Mouse (Mus musculus) cortical plate, adult 2 months (tissue): Measurements from ENCODE around the gene Gm26661. TPM values are rescaled to one million over a fixed set of nuclear protein-coding genes. Genes with fewer than 3 reads are reported as not detected.

Source experiments
- H3K27ac ChIP-seq: fragments of 200-500 bp; 2 replicates; pipeline ENCODE4 v1.5.1; 2012; ENCODE audit warnings: low read length, control low read depth, inconsistent platforms; ENCODE audit not compliant: insufficient read depth
- H3K4me1 ChIP-seq: fragments of 200-500 bp; 2 replicates; pipeline ENCODE4 v1.6.1; 2011; ENCODE audit warnings: low read length; ENCODE audit not compliant: control insufficient read depth, insufficient read depth
- H3K4me3 ChIP-seq: fragments of 200-500 bp; 2 replicates; pipeline ENCODE4 v1.5.1; 2011; ENCODE audit warnings: mild to moderate bottlenecking, low read length, control low read depth; ENCODE audit not compliant: insufficient read depth
- CTCF ChIP-seq: fragments of 200-500 bp; IDR thresholded peaks from 2 replicates; pipeline ENCODE4 v1.5.1; 2011; ENCODE audit warnings: mild to moderate bottlenecking, control low read depth, low read length; ENCODE audit not compliant: insufficient read depth; ENCODE audit errors: extremely low read depth
- POLR2A ChIP-seq: fragments of 200-500 bp; IDR thresholded peaks from 2 replicates; pipeline ENCODE4 v1.6.1; 2011; ENCODE audit warnings: mild to moderate bottlenecking, low read length, control low read depth; ENCODE audit not compliant: insufficient read depth; ENCODE audit errors: extremely low read depth
- polyA plus RNA-seq: library from polyadenylated mRNA; depleted of rRNA; stranded (reverse); fragments of >200 nt; gene quantifications from 2 replicates; pipeline ENCODE4 v1.2.3, GENCODE M21; 2012; rRNA removed

The Gm26661 gene
- polyA plus RNA-seq, 1 experiment, result not detected

DNA sequence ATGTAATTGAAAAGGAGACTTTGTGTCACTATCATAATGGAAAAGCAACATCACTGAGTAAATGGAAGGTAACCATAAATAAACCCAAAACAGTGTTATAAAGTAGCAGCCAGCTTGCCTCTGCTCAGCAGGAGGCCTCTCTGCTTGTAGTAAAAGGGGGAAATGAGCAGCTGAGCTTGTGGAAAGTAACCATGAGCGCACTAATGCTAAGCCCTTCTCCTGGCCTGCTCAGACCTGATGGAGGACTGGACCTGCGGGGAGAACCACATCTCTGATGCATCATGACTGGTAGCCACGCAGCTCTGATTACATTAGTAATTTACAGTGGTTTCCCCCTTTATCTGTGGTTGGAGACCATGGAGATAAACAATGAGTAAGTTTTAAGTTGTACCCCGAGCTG is 42.1 kb downstream of the Gm26661 start:
- Histone ChIP-seq H3K4me1 (peaks cover 2% of the 10 kb centered on the region; the same call in 1 of the 2 replicates), H3K27ac (no peak overlapping the region), H3K4me3 (no peak overlapping the region)
- TF ChIP-seq POLR2A (no peak), CTCF (no peak)

- H3K4me1 ChIP-seq, result peaks cover 2% of the 10 kb centered on the region
- TF ChIP-seq CTCF (no peak), POLR2A (no peak)
- no peak overlapping the region for H3K27ac ChIP-seq
- no peak overlapping the region for H3K4me3 ChIP-seq
Observed at GRCm38 (mm10) chr14:7838564-7839089, 47.2 kb downstream of the Gm26661 start.

DNA sequence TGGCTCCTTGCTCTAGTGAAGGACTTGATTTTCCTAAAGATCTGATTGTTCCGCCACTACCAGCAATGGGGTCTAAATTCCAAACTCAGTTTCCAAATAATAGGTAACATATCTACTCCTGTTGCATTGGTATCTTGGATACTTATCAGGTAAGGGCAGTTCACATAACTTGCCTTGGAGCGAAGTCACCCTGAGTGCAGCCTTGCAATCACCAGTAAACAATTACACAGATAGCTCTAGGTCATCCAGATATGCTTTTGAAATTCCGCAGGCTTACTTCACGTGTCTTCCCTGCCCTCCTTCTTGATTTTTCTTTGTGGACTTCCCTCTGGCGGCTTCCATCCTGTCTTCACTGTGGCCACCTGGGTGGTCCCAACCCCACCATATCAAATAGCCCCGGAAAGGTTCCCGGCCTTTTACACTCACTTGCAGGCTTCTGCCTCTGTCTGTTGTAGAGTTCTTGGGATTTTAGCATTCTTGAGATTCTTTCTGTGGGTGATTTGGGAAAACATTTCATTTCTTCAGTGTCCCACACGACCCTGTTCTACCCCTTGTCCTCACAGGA is 48.6 kb downstream of the Gm26661 start:
- peaks cover 2% of the 10 kb centered on the region for H3K4me1 ChIP-seq
- H3K27ac ChIP-seq, result no peak overlapping the region
- no peak overlapping the region for H3K4me3 ChIP-seq
- no peak for TF ChIP-seq POLR2A
- TF ChIP-seq CTCF, result no peak

Other genes starting within 250 kb of the Gm26661 start
- 1.8 and 2.1 TPM in 2 replicates for gene Gm3558, start 223.0 kb upstream of the Gm26661 start, polyA plus RNA-seq
- not detected in 2 replicates for gene Gm10338, start 196.0 kb upstream of the Gm26661 start, polyA plus RNA-seq
- not detected in 2 replicates for gene Gm10128, start 147.6 kb upstream of the Gm26661 start, polyA plus RNA-seq
- 35.4 and 36.0 TPM in 2 replicates for gene Flnb, start 26.4 kb downstream of the Gm26661 start, polyA plus RNA-seq
- not detected in 2 replicates for gene Gm45521, start 165.7 kb downstream of the Gm26661 start, polyA plus RNA-seq
- gene Dnase1l3, start 203.0 kb downstream of the Gm26661 start, polyA plus RNA-seq, result 0.02 and 0.04 TPM in 2 replicates
- 53.3 and 55.5 TPM in 2 replicates for gene Abhd6, start 211.3 kb downstream of the Gm26661 start, polyA plus RNA-seq